Mouse (Mus musculus): ENCODE results near the gene Samsn1. TPM values are rescaled to one million over a fixed set of nuclear protein-coding genes. Genes with fewer than 3 reads are reported as not detected.

Gene Samsn1
- polyA plus RNA-seq, 1 experiment from 2014 or later: 1.4 TPM

- H3K9me3 ChIP-seq: no peaks in the 10 kb centered on the region
- 73% methylated on average over 6 of the region's 6 CpGs for WGBS
- H3K27ac ChIP-seq (replicated peaks): no peak overlapping the region
- no peaks in the 10 kb centered on the region for H3K36me3 ChIP-seq
- no peak overlapping the region for H3K4me2 ChIP-seq (replicated peaks)
- H3K9ac ChIP-seq (replicated peaks): no peak overlapping the region
- no peaks in the 10 kb centered on the region for H3K4me1 ChIP-seq
- H3K27me3 ChIP-seq: no peaks in the 10 kb centered on the region
- ATAC-seq (replicated peaks): no peak
- no peak overlapping the region for H3K4me3 ChIP-seq
Measured at GRCm38 (mm10) chr16:75865505-75865904, 156.6 kb downstream of the Samsn1 start.

GRCm38 (mm10) chr16:75864673-75865072, 157.4 kb downstream of the Samsn1 start:
- H3K9me3 ChIP-seq: no peaks in the 10 kb centered on the region
- no peak overlapping the region for H3K9ac ChIP-seq (replicated peaks)
- no peaks in the 10 kb centered on the region for H3K27me3 ChIP-seq
- 91% methylated on average over 2 of the region's 2 CpGs for WGBS
- H3K4me2 ChIP-seq (replicated peaks): no peak overlapping the region
- H3K27ac ChIP-seq (replicated peaks): no peak overlapping the region
- no peak overlapping the region for H3K4me3 ChIP-seq
- H3K4me1 ChIP-seq: no peaks in the 10 kb centered on the region
- no peak for ATAC-seq (replicated peaks)
- H3K36me3 ChIP-seq: no peaks in the 10 kb centered on the region

GRCm38 (mm10) chr16:75856343-75856742, 165.7 kb downstream of the Samsn1 start:
- Histone ChIP-seq H3K4me2 (replicated peaks) (no peak overlapping the region), H3K27ac (replicated peaks) (no peak overlapping the region), H3K4me1 (no peaks in the 10 kb centered on the region), H3K27me3 (no peaks in the 10 kb centered on the region), H3K9me3 (no peaks in the 10 kb centered on the region), H3K36me3 (no peaks in the 10 kb centered on the region), H3K4me3 (no peak overlapping the region), H3K9ac (replicated peaks) (no peak overlapping the region)
- WGBS: 84% methylated on average over 2 of the region's 2 CpGs
- no peak for ATAC-seq (replicated peaks)

- H3K4me2 ChIP-seq (replicated peaks): no peak overlapping the region
Measured at GRCm38 (mm10) chr16:75855402-75855801, 166.7 kb downstream of the Samsn1 start.

GRCm38 (mm10) chr16:75853556-75854271, 168.4 kb downstream of the Samsn1 start:
- Histone ChIP-seq H3K9me3 (no peaks in the 10 kb centered on the region), H3K27me3 (no peaks in the 10 kb centered on the region), H3K4me2 (replicated peaks) (no peak overlapping the region), H3K4me1 (no peaks in the 10 kb centered on the region), H3K36me3 (no peaks in the 10 kb centered on the region), H3K27ac (replicated peaks) (no peak overlapping the region; the same call in 1 of the 2 replicates), H3K4me3 (no peak overlapping the region), H3K9ac (replicated peaks) (no peak overlapping the region)
- ATAC-seq (replicated peaks): 0 out of 2 replicates have a peak, but pooled peaks have one; percentile 46
- WGBS: 83% methylated on average over 9 of the region's 9 CpGs

More at GRCm38 (mm10) chr16:75855402-75855801, 166.7 kb downstream of the Samsn1 start:
- H3K4me3 ChIP-seq: no peak overlapping the region
- no peaks in the 10 kb centered on the region for H3K9me3 ChIP-seq
- no peaks in the 10 kb centered on the region for H3K36me3 ChIP-seq
- no peak for ATAC-seq (replicated peaks)
- H3K4me1 ChIP-seq: no peaks in the 10 kb centered on the region
- no peak overlapping the region for H3K9ac ChIP-seq (replicated peaks)
- H3K27me3 ChIP-seq: no peaks in the 10 kb centered on the region
- WGBS: 94% methylated on average over 7 of the region's 7 CpGs
- H3K27ac ChIP-seq (replicated peaks): no peak overlapping the region

GRCm38 (mm10) chr16:75852485-75852884, 169.6 kb downstream of the Samsn1 start:
- ATAC-seq (replicated peaks): no peak
- Histone ChIP-seq H3K9ac (replicated peaks) (no peak overlapping the region), H3K36me3 (no peaks in the 10 kb centered on the region), H3K4me3 (no peak overlapping the region), H3K9me3 (no peaks in the 10 kb centered on the region), H3K27me3 (no peaks in the 10 kb centered on the region), H3K27ac (replicated peaks) (no peak overlapping the region), H3K4me1 (no peaks in the 10 kb centered on the region), H3K4me2 (replicated peaks) (no peak overlapping the region)
- WGBS: 79% methylated on average over 2 of the region's 2 CpGs

- Histone ChIP-seq H3K9ac (replicated peaks) (no peak overlapping the region), H3K4me3 (no peak overlapping the region), H3K4me2 (replicated peaks) (no peak overlapping the region), H3K9me3 (no peaks in the 10 kb centered on the region), H3K4me1 (no peaks in the 10 kb centered on the region), H3K36me3 (no peaks in the 10 kb centered on the region), H3K27me3 (no peaks in the 10 kb centered on the region), H3K27ac (replicated peaks) (no peak overlapping the region)
- WGBS: 91% methylated on average over 6 of the region's 6 CpGs
- ATAC-seq (replicated peaks): no peak
Measured at GRCm38 (mm10) chr16:75849039-75849438, 173.0 kb downstream of the Samsn1 start.

- peak; percentile 70; the same call in 1 of the 2 replicates for ATAC-seq (replicated peaks)
Measured at GRCm38 (mm10) chr16:75843653-75844062, 178.4 kb downstream of the Samsn1 start.

GRCm38 (mm10) chr16:75843031-75843430, 179.1 kb downstream of the Samsn1 start:
- Histone ChIP-seq H3K27me3 (no peaks in the 10 kb centered on the region), H3K4me2 (replicated peaks) (no peak overlapping the region), H3K9ac (replicated peaks) (no peak overlapping the region), H3K4me1 (0 out of 2 replicates have a peak, but pooled peaks cover 7% of the 10 kb centered on the region), H3K9me3 (no peaks in the 10 kb centered on the region), H3K36me3 (no peaks in the 10 kb centered on the region), H3K4me3 (no peak overlapping the region), H3K27ac (replicated peaks) (no peak overlapping the region)
- WGBS: 95% methylated on average over 9 of the region's 9 CpGs
- ATAC-seq (replicated peaks): no peak

More at GRCm38 (mm10) chr16:75843653-75844062, 178.4 kb downstream of the Samsn1 start:
- Histone ChIP-seq H3K36me3 (no peaks in the 10 kb centered on the region), H3K27ac (replicated peaks) (peak overlapping the region; percentile 44), H3K4me1 (0 out of 2 replicates have a peak, but pooled peaks cover 7% of the 10 kb centered on the region), H3K27me3 (no peaks in the 10 kb centered on the region), H3K9ac (replicated peaks) (no peak overlapping the region), H3K9me3 (no peaks in the 10 kb centered on the region), H3K4me2 (replicated peaks) (no peak overlapping the region), H3K4me3 (no peak overlapping the region)
- WGBS: 58% methylated on average over 7 of the region's 7 CpGs

GRCm38 (mm10) chr16:75842569-75842968, 179.5 kb downstream of the Samsn1 start:
- H3K36me3 ChIP-seq: no peaks in the 10 kb centered on the region
- ATAC-seq (replicated peaks): no peak
- WGBS: 90% methylated on average over 9 of the region's 9 CpGs
- no peak overlapping the region for H3K9ac ChIP-seq (replicated peaks)
- no peaks in the 10 kb centered on the region for H3K27me3 ChIP-seq
- no peak overlapping the region for H3K4me2 ChIP-seq (replicated peaks)
- no peak overlapping the region for H3K4me3 ChIP-seq
- H3K4me1 ChIP-seq: 0 out of 2 replicates have a peak, but pooled peaks cover 7% of the 10 kb centered on the region
- no peak overlapping the region for H3K27ac ChIP-seq (replicated peaks)
- no peaks in the 10 kb centered on the region for H3K9me3 ChIP-seq

- ATAC-seq (replicated peaks): no peak
Measured at GRCm38 (mm10) chr16:75837728-75838451, 184.2 kb downstream of the Samsn1 start.

GRCm38 (mm10) chr16:75831390-75831789, 190.7 kb downstream of the Samsn1 start:
- Histone ChIP-seq H3K4me3 (no peak overlapping the region), H3K4me1 (no peaks in the 10 kb centered on the region), H3K36me3 (no peaks in the 10 kb centered on the region), H3K27ac (replicated peaks) (no peak overlapping the region), H3K27me3 (no peaks in the 10 kb centered on the region), H3K9me3 (no peaks in the 10 kb centered on the region), H3K4me2 (replicated peaks) (no peak overlapping the region), H3K9ac (replicated peaks) (no peak overlapping the region)
- ATAC-seq (replicated peaks): no peak
- WGBS: 78% methylated on average over 4 of the region's 4 CpGs

More at GRCm38 (mm10) chr16:75837728-75838451, 184.2 kb downstream of the Samsn1 start:
- Histone ChIP-seq H3K4me3 (no peak overlapping the region), H3K27ac (replicated peaks) (no peak overlapping the region), H3K36me3 (no peaks in the 10 kb centered on the region), H3K9me3 (no peaks in the 10 kb centered on the region), H3K4me1 (no peaks in the 10 kb centered on the region), H3K27me3 (no peaks in the 10 kb centered on the region), H3K9ac (replicated peaks) (no peak overlapping the region), H3K4me2 (replicated peaks) (no peak overlapping the region)
- WGBS: 92% methylated on average over 5 of the region's 5 CpGs
